Comparison of ENCODE assay signal across 26 mouse cellular contexts in genomic region chr10:76683461-76683860, GRCm38 (mm10). TPM values are rescaled to one million over a fixed set of nuclear protein-coding genes. Genes with fewer than 3 reads are reported as not detected.
A peak's percentile ranks its signal among the peaks of the same experiment; 100 is the strongest.
DNase-seq lines count a peak whose midpoint lies in the region; ATAC-seq and TF ChIP-seq lines count a peak whose summit lies in the region.
"Had no signal": no experiment of that assay in that cellular context is flagged by ENCODE, and none has a peak within 500 bp of the region (broad histone marks: within the 10 kb centered on the region; RNA-seq: fewer than 3 reads in every experiment).

No protein-coding gene starts in this region.

- WGBS in heart, embryonic 13.5 days = 67% methylated on average over 7 of the region's 7 CpGs
- WGBS in lung, embryonic 14.5 days = 48% methylated on average over 7 of the region's 7 CpGs
- WGBS in intestine, embryonic 15.5 days = 59% methylated on average over 7 of the region's 7 CpGs
- WGBS in stomach, embryonic 15.5 days = 49% methylated on average over 7 of the region's 7 CpGs

- peak overlapping the region; percentile 48 for H3K27ac ChIP-seq in heart, embryonic 13.5 days (replicated peaks)
- H3K27ac ChIP-seq in lung, embryonic 14.5 days (ENCODE audit: low read depth) = peak overlapping the region; percentile 86
- H3K27ac ChIP-seq in intestine, embryonic 15.5 days = peak overlapping the region; percentile 79
- peak overlapping the region; percentile 55; the same call in 1 of the 2 replicates for H3K27ac ChIP-seq in stomach, embryonic 15.5 days
- H3K27ac ChIP-seq: forebrain, embryonic 10.5 days; forebrain, embryonic 15.5 days; layer of hippocampus, adult 2 months; liver, embryonic 12.5 days; midbrain, embryonic 15.5 days; neural tube, embryonic 15.5 days had no signal

- no peak for DNase-seq in heart, postnatal 10 days
- DNase-seq in lung, embryonic 14.5 days = no peak
- DNase-seq in lung, postnatal 36 days = no peak
- DNase-seq in left cerebral cortex, postnatal 36 days (ENCODE audit: low spot score in 2 of 2) = no peak
- DNase-seq: adrenal gland, postnatal 36 days; cerebellum, adult 18-20 months; gastrocnemius, postnatal 25 days; heart, adult 18-20 months; kidney, adult 11 months; kidney, postnatal 36 days; left cerebral cortex, postnatal 4 days; liver, postnatal 0 days; retina, postnatal 1 day; right cerebral cortex, postnatal 14 days; thymus, adult 2 months; thymus, postnatal 36 days had no signal

- H3K27me3 ChIP-seq in heart, embryonic 13.5 days (replicated peaks) = no peaks in the 10 kb centered on the region
- H3K27me3 ChIP-seq in lung, embryonic 14.5 days (ENCODE audit: insufficient read depth, low read length) = no peaks in the 10 kb centered on the region
- no peaks in the 10 kb centered on the region for H3K27me3 ChIP-seq in intestine, embryonic 15.5 days (replicated peaks)
- H3K27me3 ChIP-seq in stomach, embryonic 15.5 days (replicated peaks) = no peaks in the 10 kb centered on the region
- H3K27me3 ChIP-seq: forebrain, embryonic 15.5 days; liver, embryonic 12.5 days; midbrain, embryonic 15.5 days; neural tube, embryonic 15.5 days had no signal

- no peak for ATAC-seq in heart, embryonic 13.5 days (ENCODE audit: extremely low read depth, insufficient number of reproducible peaks, low FRiP score, low TSS enrichment)
- no peak for ATAC-seq in lung, embryonic 14.5 days (ENCODE audit: insufficient read depth)
- no peak for ATAC-seq in intestine, embryonic 15.5 days
- no peak for ATAC-seq in stomach, embryonic 15.5 days (ENCODE audit: insufficient read depth, low FRiP score, low read depth)
- ATAC-seq: forebrain, embryonic 15.5 days; hindbrain, embryonic 16.5 days; liver, embryonic 12.5 days; liver, postnatal 0 days; midbrain, embryonic 15.5 days had no signal

- no peak overlapping the region for H3K4me2 ChIP-seq in heart, embryonic 13.5 days
- 0 out of 2 replicates have a peak overlapping the region, but pooled peaks have one; percentile 0 for H3K4me2 ChIP-seq in lung, embryonic 14.5 days
- H3K4me2 ChIP-seq in intestine, embryonic 15.5 days (replicated peaks) = no peak overlapping the region
- H3K4me2 ChIP-seq in stomach, embryonic 15.5 days = no peak overlapping the region
- H3K4me2 ChIP-seq: forebrain, embryonic 15.5 days; liver, embryonic 12.5 days; midbrain, embryonic 15.5 days; neural tube, embryonic 15.5 days had no signal

- peaks cover 25% of the 10 kb centered on the region for H3K4me1 ChIP-seq in heart, embryonic 13.5 days
- peaks cover 22% of the 10 kb centered on the region for H3K4me1 ChIP-seq in lung, embryonic 14.5 days (ENCODE audit: insufficient read depth)
- peaks cover 22% of the 10 kb centered on the region for H3K4me1 ChIP-seq in intestine, embryonic 15.5 days (replicated peaks)
- H3K4me1 ChIP-seq in stomach, embryonic 15.5 days = peaks cover 25% of the 10 kb centered on the region; the same call in 1 of the 2 replicates
- H3K4me1 ChIP-seq: forebrain, embryonic 15.5 days; liver, embryonic 12.5 days; midbrain, embryonic 15.5 days; neural tube, embryonic 15.5 days had no signal

- H3K4me3 ChIP-seq in heart, embryonic 13.5 days = no peak overlapping the region
- H3K4me3 ChIP-seq in lung, embryonic 14.5 days (ENCODE audit: low read depth, low read length) = no peak overlapping the region
- H3K4me3 ChIP-seq in intestine, embryonic 15.5 days (replicated peaks) = no peak overlapping the region
- no peak overlapping the region for H3K4me3 ChIP-seq in stomach, embryonic 15.5 days (replicated peaks)
- H3K4me3 ChIP-seq: forebrain, embryonic 10.5 days; forebrain, embryonic 15.5 days; layer of hippocampus, adult 2 months; liver, embryonic 12.5 days; midbrain, embryonic 15.5 days; neural tube, embryonic 15.5 days had no signal

- intact Hi-C loops in heart, postnatal 10 days (cut with DNase I) = loop anchor here (5.0 kb wide), 1 partner anchor 44 kb away; the partner anchor contains the start of gene Col6a1
- intact Hi-C loops in left cerebral cortex, postnatal 36 days (cut with DNase I) = no loop called here

- no peak for TF ChIP-seq CTCF in lung, embryonic 14.5 days (IDR thresholded peaks at IDR 0.05; ENCODE audit: low read depth)

- H3K36me3 ChIP-seq in heart, embryonic 13.5 days = no peaks in the 10 kb centered on the region
- no peaks in the 10 kb centered on the region for H3K36me3 ChIP-seq in lung, embryonic 14.5 days (ENCODE audit: insufficient read depth)
- H3K36me3 ChIP-seq in intestine, embryonic 15.5 days = no peaks in the 10 kb centered on the region
- H3K36me3 ChIP-seq in stomach, embryonic 15.5 days = no peaks in the 10 kb centered on the region
- H3K36me3 ChIP-seq: forebrain, embryonic 10.5 days; forebrain, embryonic 15.5 days; liver, embryonic 12.5 days; midbrain, embryonic 15.5 days; neural tube, embryonic 15.5 days had no signal

- no peak overlapping the region for H3K9ac ChIP-seq in heart, embryonic 13.5 days
- H3K9ac ChIP-seq in lung, embryonic 14.5 days = 0 out of 2 replicates have a peak overlapping the region, but pooled peaks have one; percentile 17
- no peak overlapping the region for H3K9ac ChIP-seq in intestine, embryonic 15.5 days
- H3K9ac ChIP-seq in stomach, embryonic 15.5 days = no peak overlapping the region
- H3K9ac ChIP-seq: forebrain, embryonic 15.5 days; liver, embryonic 12.5 days; liver, postnatal 0 days; midbrain, embryonic 15.5 days; neural tube, embryonic 15.5 days had no signal

- no peaks in the 10 kb centered on the region for H3K9me3 ChIP-seq in heart, embryonic 13.5 days
- H3K9me3 ChIP-seq in lung, embryonic 14.5 days (ENCODE audit: low read depth, low read length) = no peaks in the 10 kb centered on the region
- no peaks in the 10 kb centered on the region for H3K9me3 ChIP-seq in intestine, embryonic 15.5 days
- no peaks in the 10 kb centered on the region for H3K9me3 ChIP-seq in stomach, embryonic 15.5 days
- H3K9me3 ChIP-seq: forebrain, embryonic 10.5 days; forebrain, embryonic 15.5 days; liver, embryonic 12.5 days; midbrain, embryonic 15.5 days; neural tube, embryonic 15.5 days had no signal

RNA-seq across cellular contexts. Expression of gene Col6a1, which starts 42.5 kb away (rescaled TPM):
- 49.6 and 55.5 TPM in 2 replicates for polyA plus RNA-seq in heart, embryonic 13.5 days (2015; fragmentation: Nextera tagmentation; extraction: Ambion mirVana)
- total RNA-seq in heart, postnatal 10 days (2021) = 100 to 1,000 TPM; 186 to 200 TPM
- polyA plus RNA-seq in lung, embryonic 14.5 days (2014; fragmentation: Nextera tagmentation; extraction: Ambion mirVana) = 215 and 226 TPM in 2 replicates
- polyA plus RNA-seq in intestine, embryonic 15.5 days (2015; fragmentation: Nextera tagmentation; extraction: Ambion mirVana) = 317 and 323 TPM in 2 replicates
- 326 and 336 TPM in 2 replicates for polyA plus RNA-seq in stomach, embryonic 15.5 days (2015; fragmentation: Nextera tagmentation; extraction: Ambion mirVana)
- 10 to 100 TPM; 31.3 to 57.3 TPM for total RNA-seq in left cerebral cortex, postnatal 36 days (2021)
